Mouse (Mus musculus) hindbrain, embryonic 11.5 days (tissue): Measurements from ENCODE around the gene Spata16. TPM values are rescaled to one million over a fixed set of nuclear protein-coding genes. Genes with fewer than 3 reads are reported as not detected.

ENCODE experiments used
- ATAC-seq: fragments of 200-750 bp; cut with Nextera tagmentation; 2 replicates; pipeline ENCODE4 v1.8.0; 2017; ENCODE audit warnings: mild to moderate bottlenecking, moderate TSS enrichment, moderate library complexity; ENCODE audit not compliant: low FRiP score
- DNase-seq: peaks from one replicate; pipeline ENCODE4 v3.0.0-alpha.2; 2015; ENCODE audit warnings: low spot score
- H3K27ac ChIP-seq: fragments of 300-500 bp; sonication (generic); 2 replicates; pipeline ENCODE4 v1.5.1; 2014; ENCODE audit warnings: mild to moderate bottlenecking, low read depth, low read length
- H3K27me3 ChIP-seq: fragments of 300-500 bp; sonication (generic); 2 replicates; pipeline ENCODE4 v1.6.1; 2014; ENCODE audit warnings: mild to moderate bottlenecking, low read length, moderate library complexity, mixed read lengths; ENCODE audit not compliant: control insufficient read depth, insufficient read depth
- H3K36me3 ChIP-seq: fragments of 300-500 bp; sonication (generic); 2 replicates; pipeline ENCODE4 v1.6.1; 2014; ENCODE audit warnings: mild to moderate bottlenecking, low read length, moderate library complexity, mixed read lengths; ENCODE audit not compliant: control insufficient read depth, insufficient read depth
- H3K4me1 ChIP-seq: fragments of 300-500 bp; sonication (generic); replicated peaks from 2 replicates; pipeline ENCODE4 v1.6.1; 2014; ENCODE audit warnings: low read length, mixed read lengths; ENCODE audit not compliant: control insufficient read depth, insufficient read depth
- H3K4me2 ChIP-seq: fragments of 300-500 bp; sonication (generic); replicated peaks from 2 replicates; pipeline ENCODE4 v1.6.1; 2014; ENCODE audit warnings: mild to moderate bottlenecking, low read depth, low read length
- H3K4me3 ChIP-seq: fragments of 300-500 bp; sonication (generic); 2 replicates; pipeline ENCODE4 v1.5.1; 2014; ENCODE audit warnings: low read depth, low read length
- H3K9ac ChIP-seq: fragments of 300-500 bp; sonication (generic); 2 replicates; pipeline ENCODE4 v1.6.1; 2014; ENCODE audit warnings: low read depth, low read length
- H3K9me3 ChIP-seq: fragments of 300-500 bp; sonication (generic); 2 replicates; pipeline ENCODE4 v1.6.1; 2016; ENCODE audit warnings: low read length; ENCODE audit not compliant: control insufficient read depth
- WGBS: fragments of 180-500 bp; shearing (Covaris S2); extraction: QIAGEN DNeasy Blood & Tissue Kit; methylation state at CpG from one replicate; pipeline ENCODE4 v1.1.7; 2014; 5-methylcytosine and 5-hydroxymethylcytosine counted together
- polyA plus RNA-seq: library from polyadenylated mRNA; unstranded; fragments of >200 nt; fragmentation: Nextera tagmentation; extraction: Ambion mirVana; gene quantifications from 2 replicates; pipeline ENCODE4 v1.2.1, GENCODE M21; 2014

Spata16 gene
- polyA plus RNA-seq, 1 experiment from 2014 or later, result not detected

- Histone ChIP-seq H3K36me3 (no peaks in the 10 kb centered on the region), H3K4me3 (no peak overlapping the region), H3K9me3 (no peaks in the 10 kb centered on the region), H3K27ac (no peak overlapping the region), H3K27me3 (no peaks in the 10 kb centered on the region), H3K4me1 (no peaks in the 10 kb centered on the region), H3K9ac (no peak overlapping the region), H3K4me2 (no peak overlapping the region)
- DNase-seq, result no peak
- ATAC-seq, result no peak
- 78% methylated on average over 5 of the region's 5 CpGs for WGBS
Measured at GRCm38 (mm10) chr3:26923391-26923790, 286.0 kb downstream of the Spata16 start.

DNA sequence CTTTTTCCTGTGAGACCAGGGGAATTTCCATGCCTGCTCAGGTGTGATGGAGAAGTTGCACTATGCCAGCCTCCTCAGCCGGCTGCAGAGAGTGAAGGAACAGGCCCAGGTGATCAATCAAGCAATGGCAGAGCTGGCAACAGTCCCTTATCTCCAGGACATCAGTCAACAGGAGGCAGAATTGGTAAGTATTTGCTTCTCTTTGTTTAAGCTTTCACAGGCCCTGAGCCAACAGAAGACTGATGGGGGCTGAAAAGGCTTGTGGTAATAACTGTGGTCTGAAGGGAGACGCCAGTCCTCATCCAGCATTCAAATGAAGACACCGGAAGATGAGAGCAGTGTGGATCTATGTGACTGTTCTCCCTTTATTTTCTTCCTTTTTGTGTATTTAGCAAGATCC, 286.8 kb downstream of the Spata16 start:
- Histone ChIP-seq H3K4me1 (no peaks in the 10 kb centered on the region), H3K9ac (no peak overlapping the region), H3K36me3 (no peaks in the 10 kb centered on the region), H3K9me3 (no peaks in the 10 kb centered on the region), H3K4me3 (no peak overlapping the region), H3K27me3 (no peaks in the 10 kb centered on the region), H3K27ac (no peak overlapping the region), H3K4me2 (no peak overlapping the region)
- ATAC-seq (no peak), DNase-seq (no peak)
- WGBS, result 43% methylated on average over 3 of the region's 3 CpGs

DNA sequence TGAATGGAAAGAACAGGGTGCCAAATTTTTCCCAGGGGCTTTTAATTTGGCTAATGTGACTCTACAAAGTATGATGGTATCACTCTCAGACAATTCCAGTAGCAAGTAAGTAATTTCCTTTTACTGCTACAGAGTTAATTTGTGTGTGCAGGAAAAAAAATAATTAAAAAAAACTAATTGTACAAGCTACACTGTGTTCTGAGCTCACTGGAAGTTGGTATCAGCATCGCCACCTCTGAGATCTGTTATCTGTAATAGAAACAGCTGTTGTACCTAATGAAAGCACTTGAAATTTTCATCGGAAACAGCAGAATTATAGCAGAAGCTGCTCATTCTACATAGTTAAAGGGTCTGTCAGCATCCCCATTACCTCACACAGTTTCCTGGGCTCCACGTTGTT, 295.7 kb downstream of the Spata16 start:
- WGBS, result 89% methylated on average over 3 of the region's 3 CpGs
- H3K36me3 ChIP-seq, result no peaks in the 10 kb centered on the region
- H3K4me3 ChIP-seq, result no peak overlapping the region
- no peaks in the 10 kb centered on the region for H3K4me1 ChIP-seq
- ATAC-seq (no peak), DNase-seq (no peak)
- H3K27me3 ChIP-seq, result no peaks in the 10 kb centered on the region
- H3K9me3 ChIP-seq, result no peaks in the 10 kb centered on the region
- H3K4me2 ChIP-seq, result no peak overlapping the region
- H3K9ac ChIP-seq, result no peak overlapping the region
- no peak overlapping the region for H3K27ac ChIP-seq

GRCm38 (mm10) chr3:26936897-26937590, 299.6 kb downstream of the Spata16 start:
- Histone ChIP-seq H3K4me1 (no peaks in the 10 kb centered on the region), H3K27me3 (no peaks in the 10 kb centered on the region), H3K4me3 (no peak overlapping the region), H3K36me3 (no peaks in the 10 kb centered on the region), H3K9me3 (no peaks in the 10 kb centered on the region), H3K9ac (no peak overlapping the region), H3K27ac (no peak overlapping the region), H3K4me2 (no peak overlapping the region)
- WGBS, result 65% methylated on average over 22 of the region's 22 CpGs
- peak; percentile 2 for DNase-seq
- peak; percentile 69; the same call in 1 of the 2 replicates for ATAC-seq

- ATAC-seq (no peak), DNase-seq (no peak)
- Histone ChIP-seq H3K4me2 (no peak overlapping the region), H3K36me3 (no peaks in the 10 kb centered on the region), H3K4me3 (no peak overlapping the region), H3K9me3 (no peaks in the 10 kb centered on the region), H3K9ac (no peak overlapping the region), H3K27me3 (no peaks in the 10 kb centered on the region), H3K27ac (no peak overlapping the region), H3K4me1 (no peaks in the 10 kb centered on the region)
- WGBS, result 84% methylated on average over 5 of the region's 5 CpGs
Measured at GRCm38 (mm10) chr3:26966776-26967175, 329.4 kb downstream of the Spata16 start.

DNA sequence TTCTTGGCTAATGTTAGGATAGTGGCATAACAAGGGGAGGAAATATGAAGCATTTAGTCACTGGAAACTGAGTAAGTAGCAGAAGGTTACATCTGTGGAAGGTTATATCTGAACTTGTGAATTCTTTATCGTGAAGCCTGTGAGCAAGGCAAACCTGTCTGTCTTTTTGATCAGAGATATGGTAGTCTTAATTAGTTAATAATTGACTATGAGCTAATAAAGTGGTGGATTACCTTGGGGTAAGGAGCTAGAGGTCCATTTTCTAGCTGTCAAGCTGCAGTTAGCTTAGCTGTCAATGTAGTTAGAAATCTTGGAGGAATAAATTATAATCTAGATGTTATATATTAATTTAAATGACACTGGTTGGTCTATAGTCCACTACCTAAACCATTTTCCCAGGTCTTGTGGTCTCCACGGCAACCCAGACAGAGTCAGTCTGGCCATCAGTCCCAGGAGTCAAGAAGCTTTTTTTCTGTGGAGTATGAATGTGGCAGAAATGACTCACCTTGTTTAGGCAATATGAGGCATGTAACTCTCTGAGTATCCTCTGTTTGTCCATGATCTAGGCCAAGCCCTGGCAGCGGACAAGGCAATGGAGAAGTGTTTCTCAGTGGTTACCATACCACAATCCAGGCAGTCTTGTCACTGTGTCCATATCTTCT, 331.6 kb downstream of the Spata16 start:
- Histone ChIP-seq H3K4me2 (no peak overlapping the region), H3K36me3 (no peaks in the 10 kb centered on the region), H3K9me3 (no peaks in the 10 kb centered on the region), H3K27ac (no peak overlapping the region), H3K27me3 (no peaks in the 10 kb centered on the region), H3K4me3 (no peak overlapping the region), H3K4me1 (no peaks in the 10 kb centered on the region), H3K9ac (no peak overlapping the region)
- DNase-seq, result no peak
- 96% methylated on average over 3 of the region's 3 CpGs for WGBS
- ATAC-seq, result no peak

GRCm38 (mm10) chr3:26970529-26970928, 333.1 kb downstream of the Spata16 start:
- H3K4me2 ChIP-seq, result no peak overlapping the region
- no peak for ATAC-seq

GRCm38 (mm10) chr3:26971276-26971675, 333.9 kb downstream of the Spata16 start:
- no peak overlapping the region for H3K4me2 ChIP-seq
- no peaks in the 10 kb centered on the region for H3K27me3 ChIP-seq
- DNase-seq, result no peak
- no peaks in the 10 kb centered on the region for H3K4me1 ChIP-seq
- no peak overlapping the region for H3K27ac ChIP-seq
- H3K4me3 ChIP-seq, result no peak overlapping the region
- WGBS, result 29% methylated on average over 1 of the region's 1 CpGs
- H3K9ac ChIP-seq, result no peak overlapping the region
- no peaks in the 10 kb centered on the region for H3K36me3 ChIP-seq
- no peak for ATAC-seq
- H3K9me3 ChIP-seq, result no peaks in the 10 kb centered on the region

More at GRCm38 (mm10) chr3:26970529-26970928, 333.1 kb downstream of the Spata16 start:
- Histone ChIP-seq H3K27me3 (no peaks in the 10 kb centered on the region), H3K4me1 (no peaks in the 10 kb centered on the region), H3K36me3 (no peaks in the 10 kb centered on the region), H3K9ac (no peak overlapping the region), H3K9me3 (no peaks in the 10 kb centered on the region), H3K4me3 (no peak overlapping the region), H3K27ac (no peak overlapping the region)
- WGBS, result 89% methylated on average over 3 of the region's 3 CpGs
- DNase-seq, result no peak

DNA sequence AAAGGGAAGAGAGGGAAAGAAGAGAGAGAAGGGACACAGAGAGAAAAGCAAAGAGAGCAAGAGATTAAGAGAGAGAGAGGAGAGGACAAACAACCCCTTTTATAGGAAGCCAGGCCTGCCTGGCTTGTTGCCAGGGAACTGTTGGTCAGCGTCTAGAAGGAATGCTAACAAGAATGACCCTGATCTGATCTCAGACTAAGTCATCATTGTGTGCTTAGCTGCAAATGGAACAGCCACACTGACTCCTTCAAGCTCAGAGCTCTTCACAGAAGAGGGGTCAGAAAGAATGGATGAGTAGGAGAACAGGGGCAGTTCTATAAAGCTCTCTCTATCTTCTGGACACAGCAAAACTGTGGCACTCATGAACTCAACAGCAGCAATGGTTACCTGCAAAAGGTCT, 334.7 kb downstream of the Spata16 start:
- H3K36me3 ChIP-seq, result no peaks in the 10 kb centered on the region
- H3K27me3 ChIP-seq, result no peaks in the 10 kb centered on the region
- no peaks in the 10 kb centered on the region for H3K4me1 ChIP-seq
- H3K4me2 ChIP-seq, result no peak overlapping the region
- no peaks in the 10 kb centered on the region for H3K9me3 ChIP-seq
- ATAC-seq (no peak), DNase-seq (peak; percentile 15)
- H3K9ac ChIP-seq, result no peak overlapping the region
- 32% methylated on average over 1 of the region's 1 CpGs for WGBS
- no peak overlapping the region for H3K4me3 ChIP-seq
- no peak overlapping the region for H3K27ac ChIP-seq
